Mouse (Mus musculus): ENCODE results near the gene 1700003E16Rik. TPM values are rescaled to one million over a fixed set of nuclear protein-coding genes. Genes with fewer than 3 reads are reported as not detected.

1700003E16Rik gene
- polyA plus RNA-seq, 1 experiment from 2014 or later: 3.4 TPM

- no peaks in the 10 kb centered on the region for H3K27me3 ChIP-seq
- ATAC-seq (ENCODE audit: insufficient number of reproducible peaks, low FRiP score, low TSS enrichment, low read depth): no peak
- H3K9ac ChIP-seq: no peak overlapping the region
- H3K4me2 ChIP-seq: no peak overlapping the region
- peaks cover 30% of the 10 kb centered on the region for H3K36me3 ChIP-seq
- no peak overlapping the region for H3K27ac ChIP-seq
- 81% methylated on average over 14 of the region's 14 CpGs for WGBS
- H3K9me3 ChIP-seq: no peaks in the 10 kb centered on the region
- H3K4me3 ChIP-seq: no peak overlapping the region
- peaks cover 65% of the 10 kb centered on the region for H3K4me1 ChIP-seq
Observed at GRCm38 (mm10) chr6:83118825-83119733, 37.1 kb upstream of the 1700003E16Rik start.

GRCm38 (mm10) chr6:83119734-83120051, 36.5 kb upstream of the 1700003E16Rik start:
- no peak overlapping the region for H3K9ac ChIP-seq
- peaks cover 67% of the 10 kb centered on the region for H3K4me1 ChIP-seq
- no peak for ATAC-seq (ENCODE audit: insufficient number of reproducible peaks, low FRiP score, low TSS enrichment, low read depth)
- H3K4me3 ChIP-seq: peak overlapping the region; percentile 79; the same call in 1 of the 2 replicates
- no peaks in the 10 kb centered on the region for H3K27me3 ChIP-seq
- H3K27ac ChIP-seq: no peak overlapping the region
- WGBS: 73% methylated on average over 7 of the region's 7 CpGs
- H3K36me3 ChIP-seq: peaks cover 30% of the 10 kb centered on the region
- no peak overlapping the region for H3K4me2 ChIP-seq
- H3K9me3 ChIP-seq: no peaks in the 10 kb centered on the region

- Histone ChIP-seq H3K9me3 (no peaks in the 10 kb centered on the region), H3K27ac (peak within 1 kb of the TSS; percentile 98), H3K36me3 (peaks cover 30% of the 10 kb centered on the region), H3K4me1 (peaks cover 66% of the 10 kb centered on the region), H3K4me3 (peak within 1 kb of the TSS; percentile 79), H3K27me3 (no peaks in the 10 kb centered on the region), H3K9ac (peak within 1 kb of the TSS; percentile 83), H3K4me2 (peak within 1 kb of the TSS; percentile 92)
- ATAC-seq (ENCODE audit: insufficient number of reproducible peaks, low FRiP score, low TSS enrichment, low read depth): peak; percentile 96
- under 1% methylated on average over 38 of the region's 38 CpGs for WGBS
Observed at GRCm38 (mm10) chr6:83120930-83121862, 35.0 kb upstream of the 1700003E16Rik start, which contains the start of gene Wbp1. TSS of gene Wbp1 (minus strand) at chr6:83121559.

GRCm38 (mm10) chr6:83121863-83122710, 34.1 kb upstream of the 1700003E16Rik start:
- WGBS: 1% methylated on average over 46 of the region's 52 CpGs
- H3K4me2 ChIP-seq: peak overlapping the region; percentile 92
- H3K36me3 ChIP-seq: peaks cover 26% of the 10 kb centered on the region
- no peaks in the 10 kb centered on the region for H3K27me3 ChIP-seq
- ATAC-seq (ENCODE audit: insufficient number of reproducible peaks, low FRiP score, low TSS enrichment, low read depth): no peak
- peak overlapping the region; percentile 79 for H3K4me3 ChIP-seq
- H3K9me3 ChIP-seq: no peaks in the 10 kb centered on the region
- H3K9ac ChIP-seq: peak overlapping the region; percentile 83
- peaks cover 57% of the 10 kb centered on the region for H3K4me1 ChIP-seq
- H3K27ac ChIP-seq: peak overlapping the region; percentile 98

GRCm38 (mm10) chr6:83122961-83123360, 33.2 kb upstream of the 1700003E16Rik start:
- WGBS: 73% methylated on average over 5 of the region's 5 CpGs
- Histone ChIP-seq H3K4me1 (peaks cover 52% of the 10 kb centered on the region), H3K27me3 (no peaks in the 10 kb centered on the region), H3K4me3 (peak overlapping the region; percentile 79; the same call in 1 of the 2 replicates), H3K27ac (peak overlapping the region; percentile 98; the same call in 1 of the 2 replicates), H3K36me3 (peaks cover 17% of the 10 kb centered on the region), H3K9me3 (no peaks in the 10 kb centered on the region), H3K9ac (no peak overlapping the region), H3K4me2 (peak overlapping the region; percentile 92)
- no peak for ATAC-seq (ENCODE audit: insufficient number of reproducible peaks, low FRiP score, low TSS enrichment, low read depth)

GRCm38 (mm10) chr6:83124851-83125312, 31.3 kb upstream of the 1700003E16Rik start:
- Histone ChIP-seq H3K4me1 (peaks cover 44% of the 10 kb centered on the region), H3K27me3 (no peaks in the 10 kb centered on the region), H3K36me3 (no peaks in the 10 kb centered on the region), H3K9ac (peak overlapping the region; percentile 66), H3K4me3 (peak overlapping the region; percentile 75), H3K27ac (peak overlapping the region; percentile 75), H3K4me2 (peak overlapping the region; percentile 90), H3K9me3 (no peaks in the 10 kb centered on the region)
- WGBS: under 1% methylated on average over 30 of the region's 30 CpGs
- no peak for ATAC-seq (ENCODE audit: insufficient number of reproducible peaks, low FRiP score, low TSS enrichment, low read depth)

- peak within 1 kb of the TSS; percentile 75 for H3K27ac ChIP-seq
- WGBS: 27% methylated on average over 5 of the region's 5 CpGs
- peak within 1 kb of the TSS; percentile 66 for H3K9ac ChIP-seq
- peaks cover 40% of the 10 kb centered on the region for H3K4me1 ChIP-seq
- H3K4me3 ChIP-seq: peak within 1 kb of the TSS; percentile 75
- H3K27me3 ChIP-seq: no peaks in the 10 kb centered on the region
- no peaks in the 10 kb centered on the region for H3K36me3 ChIP-seq
- peak within 1 kb of the TSS; percentile 90 for H3K4me2 ChIP-seq
- H3K9me3 ChIP-seq: no peaks in the 10 kb centered on the region
- ATAC-seq (ENCODE audit: insufficient number of reproducible peaks, low FRiP score, low TSS enrichment, low read depth): no peak
Observed at GRCm38 (mm10) chr6:83125331-83125730, 30.9 kb upstream of the 1700003E16Rik start, which contains the start of gene Ino80b. TSS of gene Ino80b (minus strand) at chr6:83125431.

- H3K9me3 ChIP-seq: no peaks in the 10 kb centered on the region
- no peak for ATAC-seq (ENCODE audit: insufficient number of reproducible peaks, low FRiP score, low TSS enrichment, low read depth)
- H3K4me2 ChIP-seq: no peak overlapping the region
- WGBS: 93% methylated on average over 5 of the region's 5 CpGs
- no peaks in the 10 kb centered on the region for H3K27me3 ChIP-seq
- H3K4me1 ChIP-seq: peaks cover 26% of the 10 kb centered on the region
- no peak overlapping the region for H3K4me3 ChIP-seq
- no peak overlapping the region for H3K9ac ChIP-seq
- H3K27ac ChIP-seq: no peak overlapping the region
- no peaks in the 10 kb centered on the region for H3K36me3 ChIP-seq
Observed at GRCm38 (mm10) chr6:83127419-83127818, 28.8 kb upstream of the 1700003E16Rik start.

- H3K4me1 ChIP-seq: peaks cover 17% of the 10 kb centered on the region
- H3K36me3 ChIP-seq: no peaks in the 10 kb centered on the region
- WGBS: 73% methylated on average over 6 of the region's 6 CpGs
- no peak overlapping the region for H3K4me3 ChIP-seq
- ATAC-seq (ENCODE audit: insufficient number of reproducible peaks, low FRiP score, low TSS enrichment, low read depth): no peak
- H3K27me3 ChIP-seq: no peaks in the 10 kb centered on the region
- no peak overlapping the region for H3K27ac ChIP-seq
- H3K4me2 ChIP-seq: no peak overlapping the region
- no peak overlapping the region for H3K9ac ChIP-seq
- no peaks in the 10 kb centered on the region for H3K9me3 ChIP-seq
Observed at GRCm38 (mm10) chr6:83131469-83132034, 24.7 kb upstream of the 1700003E16Rik start.

- no peak for ATAC-seq (ENCODE audit: insufficient number of reproducible peaks, low FRiP score, low TSS enrichment, low read depth)
- Histone ChIP-seq H3K36me3 (no peaks in the 10 kb centered on the region), H3K4me3 (no peak overlapping the region), H3K9ac (no peak overlapping the region), H3K4me2 (no peak overlapping the region), H3K4me1 (peaks cover 17% of the 10 kb centered on the region), H3K9me3 (no peaks in the 10 kb centered on the region), H3K27me3 (no peaks in the 10 kb centered on the region), H3K27ac (no peak overlapping the region)
- 79% methylated on average over 9 of the region's 9 CpGs for WGBS
Observed at GRCm38 (mm10) chr6:83132176-83132919, 23.9 kb upstream of the 1700003E16Rik start.
